Mouse (Mus musculus) ES-Bruce4 (cell line): ENCODE measurements around the gene Limd1. TPM values are rescaled to one million over a fixed set of nuclear protein-coding genes. Genes with fewer than 3 reads are reported as not detected.

Experiments
- H3K27ac ChIP-seq: 2 replicates; pipeline ENCODE4 v1.5.1; 2012; ENCODE audit warnings: low read length, inconsistent platforms; ENCODE audit not compliant: insufficient read depth
- H3K27me3 ChIP-seq: 2 replicates; pipeline ENCODE4 v1.6.1; 2012; ENCODE audit warnings: mild to moderate bottlenecking, low read length, inconsistent platforms; ENCODE audit not compliant: control insufficient read depth, poor library complexity, insufficient read depth, severe bottlenecking
- H3K36me3 ChIP-seq: 2 replicates; pipeline ENCODE4 v1.6.1; 2012; ENCODE audit warnings: inconsistent platforms, mild to moderate bottlenecking, low read length, moderate library complexity; ENCODE audit not compliant: control insufficient read depth, poor library complexity, insufficient read depth, severe bottlenecking
- H3K4me1 ChIP-seq: one replicate; pipeline ENCODE4 v1.8.1; 2011; ENCODE audit warnings: low read length; ENCODE audit not compliant: control insufficient read depth, insufficient read depth
- H3K4me3 ChIP-seq: 2 replicates; pipeline ENCODE4 v1.5.1; 2011; ENCODE audit warnings: low read depth, mild to moderate bottlenecking, low read length
- H3K9ac ChIP-seq: 2 replicates; pipeline ENCODE4 v1.6.1; 2012; ENCODE audit warnings: low read depth, mild to moderate bottlenecking, inconsistent platforms; ENCODE audit not compliant: poor library complexity, severe bottlenecking
- H3K9me3 ChIP-seq: replicated peaks from 2 replicates; pipeline ENCODE4 v1.6.1; 2012; ENCODE audit warnings: mild to moderate bottlenecking, low read length, inconsistent platforms; ENCODE audit not compliant: control insufficient read depth, poor library complexity, insufficient read depth, severe bottlenecking
- CTCF ChIP-seq: IDR thresholded peaks from one replicate; pipeline ENCODE4 v1.8.1; 2011; ENCODE audit warnings: low read depth, low read length
- EP300 ChIP-seq: IDR thresholded peaks from 2 replicates; pipeline ENCODE4 v1.6.1; 2011; ENCODE audit warnings: low read depth, low read length; ENCODE audit not compliant: insufficient read depth
- POLR2A ChIP-seq: IDR thresholded peaks from one replicate; pipeline ENCODE4 v1.8.1; 2011; ENCODE audit warnings: low read length; ENCODE audit not compliant: insufficient read depth
- polyA plus RNA-seq: library from polyadenylated mRNA; stranded (reverse); fragments of >200 nt; gene quantifications from 2 replicates; pipeline ENCODE4 v1.2.4, GENCODE M21; 2011; ENCODE audit warnings: low read depth; ENCODE audit not compliant: missing spikeins, insufficient read depth, insufficient read length

Gene Limd1
- polyA plus RNA-seq, 1 experiment: 23.3 TPM

- Histone ChIP-seq H3K9me3 (no peaks in the 10 kb centered on the region), H3K36me3 (peaks cover 9% of the 10 kb centered on the region), H3K4me1 (no peaks in the 10 kb centered on the region), H3K4me3 (no peak overlapping the region), H3K27me3 (no peaks in the 10 kb centered on the region), H3K9ac (no peak overlapping the region), H3K27ac (no peak overlapping the region)
- TF ChIP-seq POLR2A (no peak), CTCF (no peak), EP300 (no peak)
These were observed 28.9 kb downstream of the Limd1 start for GRCm38 (mm10) chr9:123507380-123507779.

GRCm38 (mm10) chr9:123508986-123509385, 30.5 kb downstream of the Limd1 start:
- H3K9ac ChIP-seq: no peak overlapping the region
- TF ChIP-seq EP300 (no peak), CTCF (no peak), POLR2A (no peak)
- peaks cover 7% of the 10 kb centered on the region for H3K36me3 ChIP-seq
- H3K27me3 ChIP-seq: no peaks in the 10 kb centered on the region
- no peak overlapping the region for H3K4me3 ChIP-seq
- H3K4me1 ChIP-seq: no peaks in the 10 kb centered on the region
- H3K9me3 ChIP-seq: no peaks in the 10 kb centered on the region
- no peak overlapping the region for H3K27ac ChIP-seq

GRCm38 (mm10) chr9:123509638-123510604, 31.4 kb downstream of the Limd1 start:
- H3K4me1 ChIP-seq: no peaks in the 10 kb centered on the region
- H3K9me3 ChIP-seq: no peaks in the 10 kb centered on the region
- H3K9ac ChIP-seq: no peak overlapping the region
- H3K36me3 ChIP-seq: peaks cover 7% of the 10 kb centered on the region
- H3K4me3 ChIP-seq: no peak overlapping the region
- no peaks in the 10 kb centered on the region for H3K27me3 ChIP-seq
- TF ChIP-seq EP300: no peak
- no peak for TF ChIP-seq POLR2A
- no peak for TF ChIP-seq CTCF
- no peak overlapping the region for H3K27ac ChIP-seq

GRCm38 (mm10) chr9:123510926-123511325, 32.4 kb downstream of the Limd1 start:
- no peak overlapping the region for H3K27ac ChIP-seq
- H3K4me1 ChIP-seq: no peaks in the 10 kb centered on the region
- H3K9me3 ChIP-seq: no peaks in the 10 kb centered on the region
- H3K4me3 ChIP-seq: no peak overlapping the region
- H3K9ac ChIP-seq: no peak overlapping the region
- peaks cover 7% of the 10 kb centered on the region for H3K36me3 ChIP-seq
- TF ChIP-seq CTCF (no peak), EP300 (no peak), POLR2A (no peak)
- H3K27me3 ChIP-seq: no peaks in the 10 kb centered on the region

- Histone ChIP-seq H3K27me3 (no peaks in the 10 kb centered on the region), H3K27ac (no peak overlapping the region), H3K9me3 (no peaks in the 10 kb centered on the region), H3K36me3 (peaks cover 7% of the 10 kb centered on the region), H3K4me1 (no peaks in the 10 kb centered on the region), H3K9ac (no peak overlapping the region), H3K4me3 (no peak overlapping the region)
- TF ChIP-seq CTCF: no peak
- TF ChIP-seq POLR2A: no peak
- TF ChIP-seq EP300: no peak
These were observed 34.0 kb downstream of the Limd1 start for GRCm38 (mm10) chr9:123512482-123512881.

GRCm38 (mm10) chr9:123515087-123515486, 36.6 kb downstream of the Limd1 start:
- Histone ChIP-seq H3K27me3 (no peaks in the 10 kb centered on the region), H3K27ac (no peak overlapping the region), H3K9ac (no peak overlapping the region), H3K4me1 (no peaks in the 10 kb centered on the region), H3K36me3 (peaks cover 10% of the 10 kb centered on the region), H3K9me3 (no peaks in the 10 kb centered on the region), H3K4me3 (no peak overlapping the region)
- TF ChIP-seq EP300: no peak
- no peak for TF ChIP-seq CTCF
- no peak for TF ChIP-seq POLR2A
